Mouse (Mus musculus): ENCODE measurements around the gene E130114P18Rik. TPM values are rescaled to one million over a fixed set of nuclear protein-coding genes. Genes with fewer than 3 reads are reported as not detected.

Gene E130114P18Rik
- polyA plus RNA-seq, 1 experiment, result not detected

DNA sequence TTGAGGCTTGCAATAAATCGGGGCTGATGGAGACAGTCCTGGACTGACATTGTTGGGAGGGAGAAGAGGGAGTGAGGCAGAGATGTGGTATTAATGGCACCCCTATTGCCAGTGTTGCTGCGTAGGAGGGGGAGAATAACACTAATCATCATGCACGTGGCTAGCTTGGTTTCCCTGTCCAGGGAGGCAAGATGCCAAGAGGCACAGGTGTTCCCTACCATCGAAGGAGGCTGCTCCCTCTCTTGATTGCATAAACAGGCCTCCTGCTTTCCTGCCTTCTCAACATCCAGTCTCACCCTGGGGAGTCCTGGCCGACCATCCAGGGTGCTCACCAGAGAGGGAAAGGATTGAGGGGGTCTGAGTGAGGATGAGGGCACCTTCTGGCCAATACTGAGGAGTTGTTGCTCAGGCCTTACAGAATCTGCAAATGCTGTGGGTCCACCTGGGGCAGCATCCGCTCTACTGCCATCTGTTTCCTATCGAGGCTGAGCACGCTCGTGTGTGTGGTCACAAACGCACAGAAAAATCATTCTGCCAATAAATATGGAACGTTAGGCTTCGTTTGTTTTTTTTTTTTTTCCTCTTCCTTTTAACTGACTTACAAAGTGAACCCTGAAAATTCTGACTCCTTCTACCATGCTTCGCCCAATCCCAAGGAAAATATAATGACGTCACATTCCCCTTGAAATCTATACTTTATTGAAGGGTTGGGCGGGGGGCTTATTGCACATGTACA, 130.0 kb downstream of the E130114P18Rik start:
- H3K27me3 ChIP-seq (replicated peaks), result peaks cover 4% of the 10 kb centered on the region
- no peaks in the 10 kb centered on the region for H3K36me3 ChIP-seq (replicated peaks; ENCODE audit: low read length)
- peak overlapping the region; percentile 53 for H3K4me3 ChIP-seq (replicated peaks)
- TF ChIP-seq FLI1 (IDR thresholded peaks at IDR 0.05; ENCODE audit: low read length) (no peak), GATA1 (IDR thresholded peaks at IDR 0.05; ENCODE audit: borderline replicate concordance, low read length) (no peak)
- 0 out of 2 replicates have a peak, but pooled peaks cover 7% of the 10 kb centered on the region for H3K9me3 ChIP-seq
- peaks cover 4% of the 10 kb centered on the region; the same call in 1 of the 2 replicates for H3K4me1 ChIP-seq

GRCm38 (mm10) chr4:97647236-97647635, 130.6 kb downstream of the E130114P18Rik start:
- TF ChIP-seq GATA1 (IDR thresholded peaks at IDR 0.05; ENCODE audit: borderline replicate concordance, low read length) (no peak), FLI1 (IDR thresholded peaks at IDR 0.05; ENCODE audit: low read length) (no peak)
- peaks cover 4% of the 10 kb centered on the region; the same call in 1 of the 2 replicates for H3K4me1 ChIP-seq
- no peak overlapping the region for H3K4me3 ChIP-seq (replicated peaks)
- H3K36me3 ChIP-seq (replicated peaks; ENCODE audit: low read length), result no peaks in the 10 kb centered on the region
- H3K9me3 ChIP-seq, result 0 out of 2 replicates have a peak, but pooled peaks cover 7% of the 10 kb centered on the region
- peaks cover 4% of the 10 kb centered on the region for H3K27me3 ChIP-seq (replicated peaks)

- TF ChIP-seq GATA1 (IDR thresholded peaks at IDR 0.05; ENCODE audit: borderline replicate concordance, low read length) (no peak), FLI1 (IDR thresholded peaks at IDR 0.05; ENCODE audit: low read length) (no peak)
Measured at GRCm38 (mm10) chr4:97640385-97640784, 137.5 kb downstream of the E130114P18Rik start.

GRCm38 (mm10) chr4:97636569-97636968, 141.3 kb downstream of the E130114P18Rik start:
- Histone ChIP-seq H3K4me3 (replicated peaks) (no peak overlapping the region), H3K9me3 (no peaks in the 10 kb centered on the region), H3K4me1 (no peaks in the 10 kb centered on the region), H3K36me3 (replicated peaks; ENCODE audit: low read length) (no peaks in the 10 kb centered on the region), H3K27me3 (replicated peaks) (peaks cover 2% of the 10 kb centered on the region)
- TF ChIP-seq FLI1 (IDR thresholded peaks at IDR 0.05; ENCODE audit: low read length) (no peak), GATA1 (IDR thresholded peaks at IDR 0.05; ENCODE audit: borderline replicate concordance, low read length) (no peak)

More at GRCm38 (mm10) chr4:97640385-97640784, 137.5 kb downstream of the E130114P18Rik start:
- H3K9me3 ChIP-seq, result 0 out of 2 replicates have a peak, but pooled peaks cover 7% of the 10 kb centered on the region
- H3K4me3 ChIP-seq (replicated peaks), result no peak overlapping the region
- H3K36me3 ChIP-seq (replicated peaks; ENCODE audit: low read length), result no peaks in the 10 kb centered on the region
- H3K4me1 ChIP-seq, result no peaks in the 10 kb centered on the region
- peaks cover 2% of the 10 kb centered on the region for H3K27me3 ChIP-seq (replicated peaks)

GRCm38 (mm10) chr4:97635757-97636292, 142.1 kb downstream of the E130114P18Rik start:
- TF ChIP-seq GATA1 (IDR thresholded peaks at IDR 0.05; ENCODE audit: borderline replicate concordance, low read length) (no peak), FLI1 (IDR thresholded peaks at IDR 0.05; ENCODE audit: low read length) (no peak)
- H3K9me3 ChIP-seq, result no peaks in the 10 kb centered on the region
- H3K4me3 ChIP-seq (replicated peaks), result no peak overlapping the region
- no peaks in the 10 kb centered on the region for H3K4me1 ChIP-seq
- H3K36me3 ChIP-seq (replicated peaks; ENCODE audit: low read length), result no peaks in the 10 kb centered on the region
- peaks cover 2% of the 10 kb centered on the region for H3K27me3 ChIP-seq (replicated peaks)

DNA sequence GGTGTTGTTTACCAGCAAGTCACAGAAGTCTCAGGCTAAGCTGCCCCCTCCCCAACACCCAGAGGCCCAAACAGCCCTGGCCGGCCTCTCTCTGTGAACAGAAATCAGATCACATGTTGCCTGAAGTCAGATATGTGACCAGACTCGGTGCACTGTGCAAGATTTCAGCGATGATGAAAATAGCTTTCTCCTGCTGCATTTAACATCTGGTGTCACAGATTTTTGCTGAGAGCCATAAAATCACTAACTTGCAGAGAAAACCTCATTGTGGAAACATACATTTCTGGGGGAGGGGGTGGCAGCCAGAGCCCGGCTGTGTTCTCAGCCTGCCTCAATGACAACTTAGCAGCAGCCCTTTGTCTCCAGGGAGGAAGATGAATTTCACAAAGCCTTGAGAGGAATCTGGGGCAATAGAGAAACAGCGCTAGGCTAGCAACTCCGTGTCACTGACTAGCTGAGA, 142.6 kb downstream of the E130114P18Rik start:
- no peaks in the 10 kb centered on the region for H3K9me3 ChIP-seq
- no peaks in the 10 kb centered on the region for H3K4me1 ChIP-seq
- TF ChIP-seq FLI1 (IDR thresholded peaks at IDR 0.05; ENCODE audit: low read length), result no peak
- TF ChIP-seq GATA1 (IDR thresholded peaks at IDR 0.05; ENCODE audit: borderline replicate concordance, low read length), result no peak
- peaks cover 2% of the 10 kb centered on the region for H3K27me3 ChIP-seq (replicated peaks)
- H3K4me3 ChIP-seq (replicated peaks), result no peak overlapping the region
- H3K36me3 ChIP-seq (replicated peaks; ENCODE audit: low read length), result no peaks in the 10 kb centered on the region

GRCm38 (mm10) chr4:97628881-97629605, 148.8 kb downstream of the E130114P18Rik start:
- H3K4me1 ChIP-seq, result no peaks in the 10 kb centered on the region
- H3K9me3 ChIP-seq, result no peaks in the 10 kb centered on the region
- no peak overlapping the region for H3K4me3 ChIP-seq (replicated peaks)

DNA sequence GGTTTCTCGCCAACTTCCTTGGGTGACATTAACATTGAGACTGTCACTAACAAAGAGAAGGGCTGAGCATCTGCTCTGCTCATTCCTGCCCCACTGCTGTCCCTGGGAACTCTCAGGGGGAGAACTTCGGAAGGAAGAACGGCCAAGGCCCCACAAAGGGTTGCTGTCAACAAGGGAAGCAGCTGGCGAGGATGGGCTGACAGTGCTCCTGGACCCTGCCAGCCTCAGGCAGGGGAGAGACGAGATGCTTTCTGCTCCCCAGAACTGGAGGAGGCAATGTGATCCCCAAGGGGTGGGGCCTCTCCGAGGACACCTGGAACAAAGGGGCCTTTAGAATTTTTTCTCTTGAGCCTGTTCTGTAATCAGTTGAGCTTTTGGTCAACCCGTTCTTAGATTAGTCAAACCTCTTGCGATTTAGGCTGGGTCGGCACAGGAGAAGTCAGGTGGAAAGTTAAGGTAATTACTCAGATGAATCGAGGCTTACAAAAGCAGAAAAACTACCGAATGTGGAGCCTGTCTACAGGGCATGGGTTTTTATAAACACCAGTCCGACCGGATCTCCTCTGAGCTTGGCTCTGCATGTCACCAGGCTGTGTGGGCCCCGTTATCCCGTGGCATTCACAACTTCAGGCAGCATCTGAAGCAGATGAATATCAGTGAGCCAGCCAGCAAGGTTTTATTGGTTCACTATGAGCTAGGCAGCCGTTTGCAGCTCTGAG, 151.7 kb downstream of the E130114P18Rik start:
- no peak overlapping the region for H3K4me3 ChIP-seq (replicated peaks)
- H3K27me3 ChIP-seq (replicated peaks), result peaks cover 1% of the 10 kb centered on the region
- no peaks in the 10 kb centered on the region for H3K9me3 ChIP-seq
- no peaks in the 10 kb centered on the region for H3K4me1 ChIP-seq
- no peaks in the 10 kb centered on the region for H3K36me3 ChIP-seq (replicated peaks; ENCODE audit: low read length)
- TF ChIP-seq FLI1 (IDR thresholded peaks at IDR 0.05; ENCODE audit: low read length) (no peak), GATA1 (IDR thresholded peaks at IDR 0.05; ENCODE audit: borderline replicate concordance, low read length) (no peak)

More at GRCm38 (mm10) chr4:97628881-97629605, 148.8 kb downstream of the E130114P18Rik start:
- Histone ChIP-seq H3K27me3 (replicated peaks) (peaks cover 1% of the 10 kb centered on the region), H3K36me3 (replicated peaks; ENCODE audit: low read length) (no peaks in the 10 kb centered on the region)
- TF ChIP-seq GATA1 (IDR thresholded peaks at IDR 0.05; ENCODE audit: borderline replicate concordance, low read length) (no peak), FLI1 (IDR thresholded peaks at IDR 0.05; ENCODE audit: low read length) (no peak)

GRCm38 (mm10) chr4:97623165-97623564, 154.7 kb downstream of the E130114P18Rik start:
- H3K4me3 ChIP-seq (replicated peaks), result no peak overlapping the region
- H3K9me3 ChIP-seq, result 0 out of 2 replicates have a peak, but pooled peaks cover 2% of the 10 kb centered on the region
- TF ChIP-seq GATA1 (IDR thresholded peaks at IDR 0.05; ENCODE audit: borderline replicate concordance, low read length) (no peak), FLI1 (IDR thresholded peaks at IDR 0.05; ENCODE audit: low read length) (no peak)
- H3K27me3 ChIP-seq (replicated peaks), result peaks cover 1% of the 10 kb centered on the region
- no peaks in the 10 kb centered on the region for H3K36me3 ChIP-seq (replicated peaks; ENCODE audit: low read length)
- peaks cover 6% of the 10 kb centered on the region; the same call in 1 of the 2 replicates for H3K4me1 ChIP-seq
